Mouse (Mus musculus) cerebellum, adult 8-10 months (tissue): ENCODE results near the gene Baiap2l1.
A peak's percentile ranks its signal among the peaks of the same experiment; 100 is the strongest.

Experiments
- DNase-seq: peaks from one replicate; pipeline ENCODE4 v3.0.0; 2022

Baiap2l1 gene

DNA sequence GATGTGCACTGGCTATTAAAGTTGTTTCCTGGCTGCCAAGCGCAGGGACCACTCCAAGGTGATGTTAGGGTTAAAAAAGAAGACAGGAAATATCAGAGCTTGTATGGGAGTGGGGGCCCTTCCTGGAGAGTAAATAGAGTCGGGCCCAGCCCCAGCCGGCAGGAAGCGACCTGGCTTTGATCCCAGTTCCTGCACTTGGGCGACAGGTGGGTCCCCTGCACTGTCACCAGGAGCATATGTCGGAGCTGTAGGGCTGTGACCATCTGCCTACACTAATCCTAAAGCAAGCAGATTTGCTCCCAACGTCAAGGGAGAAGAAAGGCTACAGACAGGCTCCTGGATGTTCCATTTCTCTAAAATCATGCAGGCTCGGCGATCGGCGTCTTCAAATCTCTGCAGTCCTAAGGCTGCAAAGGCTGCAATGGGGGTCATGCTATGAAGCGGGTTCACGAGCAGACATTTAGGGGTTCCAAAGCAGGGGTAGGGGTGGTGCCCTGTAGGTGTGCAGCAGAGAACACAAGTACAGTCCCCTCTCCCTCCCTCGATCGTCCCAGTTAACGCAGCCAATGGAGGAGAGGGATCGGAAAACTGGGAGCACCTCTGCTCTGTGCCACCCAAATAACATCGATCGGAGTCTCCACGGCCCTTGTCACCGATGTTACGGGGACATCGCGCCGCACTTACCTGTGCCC lies 135.0 kb downstream of the Baiap2l1 start:
- peak; percentile 84 for DNase-seq

DNA sequence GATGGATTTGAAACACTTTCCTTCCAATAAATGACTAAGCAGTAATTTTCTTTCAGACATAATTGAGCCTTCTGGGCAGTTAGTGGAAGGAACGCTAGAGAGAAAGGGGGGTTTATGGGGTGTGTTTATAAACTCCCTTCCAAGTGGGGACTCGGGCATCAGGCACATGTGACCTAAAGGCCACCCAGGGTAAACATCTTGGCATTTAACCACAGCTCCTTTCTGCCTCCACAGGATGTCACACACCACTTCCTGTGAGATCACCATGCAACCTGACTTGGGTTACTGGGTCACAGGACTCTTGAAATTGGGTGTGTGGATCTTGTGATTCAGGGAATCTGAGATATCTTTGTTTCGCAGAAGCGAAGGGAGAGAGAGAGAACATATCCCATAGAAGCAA lies 136.6 kb downstream of the Baiap2l1 start:
- no peak for DNase-seq

DNA sequence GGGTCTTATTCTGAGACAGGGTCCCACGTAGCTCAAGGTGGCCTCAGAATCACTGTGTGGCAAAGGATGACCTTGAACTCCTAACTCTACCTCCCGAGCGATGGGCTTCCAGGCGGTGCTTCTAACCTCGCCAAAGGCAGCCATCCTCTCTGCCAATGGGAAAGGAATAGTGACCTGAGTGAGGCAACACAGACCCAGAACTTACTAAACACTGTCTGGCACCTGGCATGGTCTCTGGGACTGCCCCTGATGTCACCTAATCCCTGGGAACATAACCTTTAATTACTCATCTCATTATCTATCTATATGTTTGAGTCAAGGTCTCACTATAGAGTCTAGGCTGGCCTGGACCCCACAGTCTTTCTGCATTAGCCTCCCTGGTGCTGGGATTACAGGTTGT lies 138.0 kb downstream of the Baiap2l1 start:
- DNase-seq = no peak

DNA sequence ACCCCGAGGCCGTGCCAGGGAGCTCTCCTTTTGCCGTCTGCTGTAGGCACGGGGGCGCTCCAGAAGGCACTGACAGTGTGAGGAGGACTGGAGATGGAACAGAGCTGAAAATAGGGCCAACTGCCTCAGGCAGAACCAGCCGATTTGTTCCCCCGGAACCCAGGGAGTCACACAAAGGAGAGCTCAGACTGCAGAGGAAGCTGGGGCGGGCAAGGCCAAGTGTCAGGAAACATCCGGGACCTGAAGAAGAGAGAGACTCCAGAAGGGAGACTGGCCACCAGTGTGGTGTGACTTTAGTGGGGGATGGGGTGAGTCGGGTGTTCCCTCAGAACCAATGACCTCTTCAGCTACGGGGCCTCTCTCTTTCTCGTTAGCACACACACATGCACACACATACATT lies 138.6 kb downstream of the Baiap2l1 start:
- no peak for DNase-seq

DNA sequence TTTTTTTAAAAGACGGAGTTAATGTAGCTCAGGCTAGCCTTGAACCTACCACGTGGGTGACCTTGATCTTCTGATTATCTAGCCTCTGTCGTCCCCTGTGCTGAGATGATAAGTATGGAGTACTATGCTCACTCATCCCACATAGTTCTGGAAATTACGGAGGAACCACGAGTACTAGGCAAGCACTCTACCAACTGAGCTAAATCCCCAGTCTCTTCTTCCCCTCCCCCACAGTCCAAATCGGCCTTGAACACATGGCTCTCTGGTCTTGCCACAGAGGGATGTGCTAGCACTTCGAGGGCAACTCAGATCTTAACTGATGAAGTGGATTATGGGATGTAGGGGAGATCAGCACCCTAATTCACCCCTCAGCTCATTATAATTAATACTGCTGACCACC lies 139.9 kb downstream of the Baiap2l1 start:
- DNase-seq = no peak

DNA sequence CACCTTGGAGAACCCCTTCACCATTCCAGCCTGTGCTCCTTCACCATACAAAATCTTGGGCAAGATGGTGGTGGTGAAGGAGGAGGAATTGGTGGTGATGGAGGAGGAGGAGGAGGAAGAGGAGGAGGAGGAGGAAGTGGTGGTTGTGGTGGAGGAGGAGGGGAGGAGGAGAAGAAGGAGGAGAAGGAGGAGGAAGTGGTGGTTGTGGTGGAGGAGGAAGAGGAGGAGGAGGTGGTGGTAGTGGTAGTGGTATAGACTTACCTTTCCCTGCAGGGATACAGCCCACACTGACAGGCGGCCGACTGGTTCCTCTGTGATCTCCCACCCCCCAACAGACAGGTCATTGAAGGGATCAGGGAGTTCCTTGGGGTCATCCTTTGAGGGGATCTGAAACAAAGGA lies 141.9 kb downstream of the Baiap2l1 start:
- no peak for DNase-seq
